7 mouse cellular contexts compared by ENCODE assay signal in the genomic region with DNA sequence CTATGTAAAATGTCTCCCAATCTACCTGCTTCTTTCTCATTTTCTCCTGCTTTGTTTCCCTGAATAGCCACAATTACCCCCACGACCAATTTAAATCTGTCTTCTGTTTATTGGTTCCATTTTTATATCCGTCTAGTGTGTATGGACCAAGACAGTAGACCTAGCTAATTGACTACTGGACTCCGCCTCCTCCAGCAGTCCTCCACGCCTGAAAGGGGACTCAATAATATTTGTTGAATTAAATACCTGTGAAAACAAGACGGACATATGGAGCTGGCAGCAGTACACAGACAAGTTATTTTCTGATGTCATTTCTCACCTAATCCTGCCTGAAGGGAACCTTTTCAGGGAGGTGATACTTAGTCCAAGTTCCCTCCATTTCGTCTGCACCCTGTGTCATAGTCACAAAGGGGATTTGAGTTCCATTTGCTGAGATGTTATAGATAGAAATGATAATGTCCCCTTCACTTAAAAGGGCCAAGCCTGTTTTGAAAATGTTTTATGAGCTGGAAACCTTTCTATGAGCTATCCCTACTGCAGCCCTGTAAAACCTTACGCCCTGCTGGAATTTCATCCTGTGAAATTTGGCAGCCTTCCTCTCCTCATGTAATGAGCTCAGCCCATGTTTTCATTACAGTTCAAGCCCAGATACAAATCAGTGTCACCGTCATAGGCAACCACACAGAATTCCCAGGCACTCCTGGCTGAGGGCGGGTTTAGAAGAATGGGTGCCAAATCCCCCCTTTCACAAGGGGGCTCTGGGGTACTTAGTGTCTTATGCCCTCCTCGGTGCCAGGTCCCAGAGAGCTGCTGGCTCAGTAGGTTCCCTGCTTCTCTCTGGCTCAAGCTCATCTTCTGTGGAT.
DNase-seq lines count a peak whose midpoint lies in the region; ATAC-seq and TF ChIP-seq lines count a peak whose summit lies in the region.

No protein-coding gene starts in this region.

- DNase-seq in layer of hippocampus, postnatal 10 days (ENCODE audit: low spot score in 2 of 2), result peak; percentile 16 to 30
- no peak for DNase-seq in layer of hippocampus, postnatal 25 days (ENCODE audit: extremely low spot score in 1 of 2, low spot score in 1 of 2)
- DNase-seq in cerebellum, postnatal 14 days, result peak; percentile 24 to 52
- peak; percentile 31 for DNase-seq in gastrocnemius, adult 2 months
- peak; percentile 78 for DNase-seq in limb, embryonic 14.5 days (ENCODE audit: low spot score)
- no peak for DNase-seq in B cell, adult 2 months
- DNase-seq in thymus, postnatal 4 days, result no peak

- peak overlapping the region; percentile 65 for H3K27ac ChIP-seq in gastrocnemius, adult 2 months
- no peak overlapping the region for H3K27ac ChIP-seq in limb, embryonic 14.5 days (replicated peaks; ENCODE audit: low read depth, low read length)

- intact Hi-C loops in gastrocnemius, adult 2 months (cut with DNase I), result no loop called here

- peaks cover 14% of the 10 kb centered on the region for H3K4me1 ChIP-seq in limb, embryonic 14.5 days (ENCODE audit: control insufficient read depth, insufficient read depth, low read length)

- H3K4me3 ChIP-seq in gastrocnemius, adult 2 months, result no peak overlapping the region
- H3K4me3 ChIP-seq in limb, embryonic 14.5 days (replicated peaks; ENCODE audit: low read length), result no peak overlapping the region

- ATAC-seq in limb, embryonic 14.5 days (ENCODE audit: low FRiP score, low read depth), result peak; percentile 78

- H3K27me3 ChIP-seq in limb, embryonic 14.5 days (ENCODE audit: control insufficient read depth, insufficient read depth, low read length), result no peaks in the 10 kb centered on the region

- no peak overlapping the region for H3K9ac ChIP-seq in limb, embryonic 14.5 days (ENCODE audit: low read depth, low read length, severe bottlenecking)

- no peaks in the 10 kb centered on the region for H3K9me3 ChIP-seq in limb, embryonic 14.5 days (ENCODE audit: control insufficient read depth, low read length)

- no peaks in the 10 kb centered on the region for H3K36me3 ChIP-seq in limb, embryonic 14.5 days (ENCODE audit: control insufficient read depth, insufficient read depth, low read length)

- no peak for TF ChIP-seq CTCF in gastrocnemius, adult 2 months (IDR thresholded peaks at IDR 0.05)

- TF ChIP-seq POLR2A in limb, embryonic 14.5 days (IDR thresholded peaks at IDR 0.05; ENCODE audit: borderline replicate concordance, extremely low read depth, insufficient read depth, insufficient read length), result no peak

- 30% methylated on average over 10 of the region's 10 CpGs for WGBS in limb, embryonic 14.5 days

- H3K4me2 ChIP-seq in limb, embryonic 14.5 days (replicated peaks; ENCODE audit: low read depth, low read length, severe bottlenecking), result peak overlapping the region; percentile 18; the same call in 1 of the 2 replicates

Comparison
In these comparisons a context has a peak if more than half of its experiments do, and no peak if none do; other contexts are left out.
1. DNase-seq: peak in layer of hippocampus, postnatal 10 days (2 of 2), cerebellum, postnatal 14 days (2 of 2), gastrocnemius, adult 2 months (single experiment) and limb, embryonic 14.5 days (single experiment); none in layer of hippocampus, postnatal 25 days (0 of 2), B cell, adult 2 months (0 of 2) and thymus, postnatal 4 days (single experiment).